Mouse (Mus musculus): Measurements from ENCODE around the gene Sptb.

- no peak for TF ChIP-seq GATA1 (IDR thresholded peaks at IDR 0.05; ENCODE audit: borderline replicate concordance, low read length)
- no peak for TF ChIP-seq FLI1 (IDR thresholded peaks at IDR 0.05; ENCODE audit: low read length)
Measured at GRCm38 (mm10) chr12:76642616-76643015, 67.7 kb downstream of the Sptb start.
